Mouse (Mus musculus): ENCODE data around the gene Npffr2. TPM values are rescaled to one million over a fixed set of nuclear protein-coding genes. Genes with fewer than 3 reads are reported as not detected.
"Not testable (repeated sequence)": the region's sequence is repeated elsewhere in the genome, so short reads cannot be mapped to it uniquely, and the experiment has no call there.

The Npffr2 gene
- total RNA-seq (2017), result not detected in 2 replicates

DNA sequence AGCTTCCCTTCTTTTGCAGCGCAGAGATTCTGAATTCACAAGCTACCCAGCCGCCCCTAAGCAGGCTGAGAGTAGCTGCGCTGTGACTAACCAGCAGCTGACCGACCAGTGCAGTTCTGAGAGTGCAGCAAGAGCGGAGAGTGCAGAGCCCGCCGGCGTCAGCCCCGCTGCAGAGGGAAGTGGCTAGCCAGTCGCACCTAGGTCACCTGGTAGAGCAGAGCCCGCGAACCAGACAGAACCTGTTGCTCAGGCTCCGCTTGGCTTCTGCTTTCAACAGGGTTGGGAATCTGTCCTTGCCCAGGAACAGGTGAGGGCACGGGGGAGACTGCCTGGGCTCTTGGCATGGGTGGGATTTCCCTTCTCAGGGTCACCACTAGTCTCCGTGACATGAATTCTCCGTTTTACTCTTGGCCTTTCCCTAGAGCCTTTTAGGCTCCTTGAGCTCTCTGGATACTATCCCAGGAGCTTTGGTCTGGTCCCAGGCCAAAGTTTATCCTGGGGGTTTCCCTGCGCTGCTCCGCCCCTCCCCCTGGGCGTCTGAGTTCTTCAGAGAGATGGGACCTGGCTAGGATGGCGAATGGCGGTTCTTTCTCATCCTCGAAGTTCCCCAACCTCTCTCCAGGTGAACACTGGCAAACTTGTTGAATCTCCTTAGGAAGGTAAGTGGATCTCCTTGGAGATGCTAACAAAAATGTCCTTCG, at the start of gene Npffr2:
Gene Npffr2, plus strand, starts transcription at position 552 of the 701 bp plus-strand sequence.
- no peak for ATAC-seq (ENCODE audit: extremely low read depth, insufficient number of reproducible peaks, low FRiP score, poor library complexity, severe bottlenecking)

DNA sequence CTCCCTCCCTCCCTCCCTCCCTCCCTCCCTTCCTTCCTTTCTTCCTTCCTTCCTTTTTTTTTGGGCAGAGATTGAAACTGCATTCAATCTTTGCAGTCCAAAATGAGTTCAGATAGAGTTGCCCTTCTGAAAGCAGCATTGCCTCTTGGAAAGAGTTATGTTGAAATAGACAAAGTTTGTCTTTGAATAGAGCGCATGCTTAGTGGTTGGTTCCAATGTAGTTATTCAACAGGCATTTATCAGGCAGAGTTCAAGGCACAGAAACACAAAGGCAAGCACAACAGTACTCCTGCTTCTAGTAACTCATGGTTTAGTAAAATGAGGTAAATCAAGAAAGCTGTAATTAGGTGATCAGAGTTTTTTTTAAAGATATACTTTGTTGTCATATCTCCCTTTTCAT, 34.7 kb upstream of the Npffr2 start:
- ATAC-seq (ENCODE audit: extremely low read depth, insufficient number of reproducible peaks, low FRiP score, poor library complexity, severe bottlenecking), result no peak

DNA sequence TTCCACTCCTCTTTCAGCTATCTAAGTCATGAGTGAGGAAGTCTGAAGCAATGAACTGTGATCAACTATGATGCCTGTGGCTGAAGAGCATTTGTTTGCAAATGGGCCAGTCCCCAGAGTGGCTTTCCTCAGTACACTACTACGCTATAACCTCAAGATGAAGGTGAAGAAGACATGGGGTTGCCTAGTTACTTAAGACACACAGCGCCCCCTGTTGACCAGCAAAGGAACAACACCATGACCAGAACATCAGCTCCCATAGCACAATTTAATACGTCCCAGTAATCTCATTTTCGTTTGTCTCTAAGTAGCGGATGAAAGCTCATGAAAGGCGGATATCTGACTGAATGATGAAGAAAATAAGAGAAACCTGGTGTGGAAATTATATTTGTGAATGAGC, 27.0 kb upstream of the Npffr2 start:
- no peak for ATAC-seq (ENCODE audit: extremely low read depth, insufficient number of reproducible peaks, low FRiP score, poor library complexity, severe bottlenecking)

DNA sequence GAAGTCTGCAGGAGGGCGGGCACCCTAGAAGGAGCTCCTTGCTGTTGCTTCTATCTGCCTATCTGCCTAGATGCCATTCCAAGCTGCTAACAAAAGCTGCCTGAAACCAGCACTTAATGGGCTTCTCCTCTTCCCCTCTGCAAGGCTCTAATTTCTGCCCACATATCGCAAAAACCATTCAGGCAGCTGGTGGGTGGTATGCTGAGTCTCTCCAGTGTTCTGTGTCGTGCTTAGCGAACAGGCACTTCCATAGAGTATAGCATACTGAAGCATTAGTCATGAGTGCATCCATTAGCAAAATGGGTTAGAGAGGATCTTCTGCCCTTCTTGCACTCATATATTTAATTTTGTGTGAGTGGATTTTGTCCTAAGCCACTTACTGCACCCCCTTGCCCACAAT, 8.6 kb upstream of the Npffr2 start:
- ATAC-seq (ENCODE audit: extremely low read depth, insufficient number of reproducible peaks, low FRiP score, poor library complexity, severe bottlenecking), result no peak

DNA sequence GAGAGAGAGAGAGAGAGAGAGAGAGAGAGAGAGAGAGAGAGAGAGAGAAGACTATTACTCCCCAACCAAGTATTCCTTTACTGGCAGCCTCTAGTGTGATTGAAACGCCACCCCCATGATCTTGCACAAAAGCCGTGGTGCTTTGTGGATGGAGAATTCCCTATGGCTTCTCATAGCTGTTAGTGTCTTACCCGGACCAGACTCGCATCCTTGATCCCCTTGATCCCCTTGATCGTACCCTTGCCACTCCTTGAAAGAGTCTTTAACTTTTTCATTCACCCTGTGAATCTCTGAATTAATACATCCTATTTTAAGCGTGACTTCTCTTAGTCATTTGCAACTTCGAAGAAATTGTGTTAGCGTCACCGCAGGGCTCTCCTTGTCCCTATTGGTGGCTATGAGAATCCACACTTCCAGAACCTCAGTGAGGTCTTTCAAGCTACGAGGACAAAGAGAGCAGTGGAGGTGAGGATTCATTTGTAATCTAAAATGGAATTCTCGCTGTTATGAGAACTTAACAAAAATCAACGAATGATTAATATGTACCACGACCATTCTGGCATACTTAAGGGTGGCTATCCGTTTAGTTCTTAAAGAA, 949 bp upstream of the Npffr2 start:
- no peak for ATAC-seq (ENCODE audit: extremely low read depth, insufficient number of reproducible peaks, low FRiP score, poor library complexity, severe bottlenecking)

DNA sequence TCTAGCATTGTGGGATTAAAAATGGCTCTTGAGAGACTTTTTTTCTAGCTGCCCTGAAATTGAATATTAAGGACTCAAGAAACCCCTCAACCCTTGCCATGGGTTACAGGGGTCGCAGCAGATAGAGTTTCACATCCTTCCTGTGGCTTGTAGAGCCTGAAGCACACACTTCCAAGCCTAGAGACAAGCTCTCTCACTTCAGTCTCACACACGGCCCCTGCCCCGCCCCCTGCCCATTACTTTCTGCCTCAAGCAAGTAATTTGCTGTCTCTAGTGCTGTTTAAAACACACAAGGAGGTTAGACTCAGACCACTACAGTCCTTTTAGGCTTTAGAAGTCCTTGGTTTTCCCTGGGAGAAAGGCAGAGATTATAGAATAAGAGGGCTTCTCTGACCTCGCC, 1.7 kb downstream of the Npffr2 start:
- ATAC-seq (ENCODE audit: extremely low read depth, insufficient number of reproducible peaks, low FRiP score, poor library complexity, severe bottlenecking), result no peak

DNA sequence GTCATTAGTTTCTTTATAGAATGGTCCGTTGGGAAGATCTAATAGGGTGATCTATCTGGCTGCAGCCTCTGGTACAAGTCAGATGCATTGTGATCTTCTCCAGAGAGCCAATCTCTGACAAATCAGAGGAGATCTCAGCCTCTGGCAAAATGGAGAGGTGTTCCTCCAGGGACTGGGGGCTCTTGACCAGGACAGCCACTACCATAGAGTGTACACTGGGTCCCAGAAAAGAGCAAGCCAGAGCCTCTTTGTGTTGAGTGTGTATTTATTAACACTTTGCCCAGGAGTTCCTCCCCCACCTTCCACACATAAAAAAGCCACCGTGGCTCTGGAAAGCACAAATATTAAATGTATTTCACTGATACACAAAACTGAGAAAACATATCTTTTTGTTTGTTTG, 2.2 kb downstream of the Npffr2 start:
- ATAC-seq (ENCODE audit: extremely low read depth, insufficient number of reproducible peaks, low FRiP score, poor library complexity, severe bottlenecking), result no peak

DNA sequence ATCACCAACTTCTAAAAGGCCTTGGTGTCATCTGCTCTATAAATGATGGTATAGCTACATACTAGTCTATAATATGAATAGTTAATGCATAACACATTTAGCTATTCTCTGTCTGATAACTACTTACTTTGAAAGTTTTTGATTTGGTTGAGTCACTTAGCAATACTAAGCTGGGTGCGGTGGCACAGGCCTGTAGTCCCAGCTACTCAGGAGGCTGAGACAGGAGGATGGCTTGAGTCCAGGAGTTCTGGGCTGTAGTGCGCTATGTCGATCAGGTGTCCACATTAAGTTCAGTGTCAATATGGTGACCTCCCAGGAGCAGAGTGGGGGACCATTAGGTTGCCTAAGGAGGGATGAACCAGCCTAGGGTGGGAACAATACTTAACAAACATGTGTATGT, 8.8 kb downstream of the Npffr2 start:
- no peak for ATAC-seq (ENCODE audit: extremely low read depth, insufficient number of reproducible peaks, low FRiP score, poor library complexity, severe bottlenecking)

DNA sequence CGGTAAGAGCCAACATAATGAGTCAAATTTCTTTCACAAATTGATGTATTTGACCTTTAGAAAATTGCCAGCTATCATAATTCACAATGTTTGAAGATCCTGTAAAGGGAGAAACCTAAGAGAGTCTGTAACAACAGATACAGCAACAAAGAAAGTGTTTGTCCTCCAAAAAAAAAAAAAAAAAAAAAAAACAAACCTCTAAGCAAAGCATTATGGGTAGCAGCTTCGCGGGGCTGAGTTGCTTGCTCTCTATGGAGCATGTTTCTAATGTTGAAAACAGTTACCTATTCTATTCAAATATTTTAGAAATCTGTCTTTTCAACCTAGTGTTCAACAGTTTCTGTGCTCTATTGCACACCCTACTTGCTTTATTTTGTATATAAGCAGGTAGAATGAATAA, 15.2 kb downstream of the Npffr2 start:
- ATAC-seq (ENCODE audit: extremely low read depth, insufficient number of reproducible peaks, low FRiP score, poor library complexity, severe bottlenecking), result no peak

DNA sequence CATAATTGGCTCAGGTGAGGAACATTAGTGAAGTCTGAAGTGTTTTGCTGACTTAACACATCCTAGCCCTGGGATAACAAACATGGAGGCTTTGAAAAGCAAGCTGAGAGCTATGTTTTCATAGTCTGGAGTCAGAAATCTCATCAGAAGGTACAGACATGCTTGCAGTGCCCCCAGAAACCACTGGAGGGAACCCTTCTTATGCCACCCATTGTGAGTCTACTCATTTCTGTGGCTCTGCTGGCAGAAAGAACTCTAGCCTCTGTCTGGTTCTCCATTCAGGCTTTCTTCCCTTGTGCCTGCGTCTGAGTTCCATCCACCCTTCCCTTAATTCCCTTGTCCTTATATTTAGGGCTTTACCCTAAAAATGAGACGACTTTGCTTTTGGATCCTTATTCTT, 16.2 kb downstream of the Npffr2 start:
- ATAC-seq (ENCODE audit: extremely low read depth, insufficient number of reproducible peaks, low FRiP score, poor library complexity, severe bottlenecking), result no peak

DNA sequence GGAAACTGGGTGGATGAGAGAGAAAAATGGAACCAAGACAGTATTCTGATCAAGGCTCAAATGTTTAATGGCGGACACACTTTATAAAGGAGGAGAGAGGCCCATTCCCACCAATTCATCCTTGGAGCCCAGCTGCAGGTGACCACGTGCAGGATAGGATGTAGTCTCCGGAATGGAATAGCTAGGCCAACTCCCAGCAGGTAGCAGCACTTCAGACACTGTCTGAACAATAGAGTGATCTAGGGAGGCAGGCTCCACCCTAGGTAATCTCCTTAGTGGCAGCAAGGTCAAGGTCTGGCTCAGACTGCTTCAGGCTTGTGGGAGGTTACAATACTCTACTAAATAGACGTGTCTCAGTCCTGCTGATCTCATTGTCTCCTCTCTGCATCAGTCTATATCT, 31.9 kb downstream of the Npffr2 start:
- ATAC-seq (ENCODE audit: extremely low read depth, insufficient number of reproducible peaks, low FRiP score, poor library complexity, severe bottlenecking), result not testable (repeated sequence)

DNA sequence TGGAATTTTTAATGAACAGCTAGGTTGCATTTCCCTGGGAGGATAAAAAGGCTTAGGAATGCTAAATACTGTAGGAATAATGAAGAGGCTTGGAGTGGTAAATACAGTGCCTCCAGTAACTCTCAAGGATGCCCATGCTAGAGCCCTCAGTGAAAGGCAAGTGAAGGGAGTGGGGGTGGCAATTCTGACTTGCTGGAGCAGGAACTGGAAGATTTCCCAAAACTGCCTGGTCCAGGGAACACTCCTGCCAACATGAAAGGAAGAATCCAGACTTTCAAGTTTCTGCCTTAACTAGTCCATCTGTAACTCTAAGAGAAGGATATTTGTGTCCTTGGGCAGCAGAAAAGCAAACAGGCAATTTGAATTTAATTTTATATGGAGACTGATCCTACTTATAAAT, 34.2 kb downstream of the Npffr2 start:
- ATAC-seq (ENCODE audit: extremely low read depth, insufficient number of reproducible peaks, low FRiP score, poor library complexity, severe bottlenecking), result no peak

DNA sequence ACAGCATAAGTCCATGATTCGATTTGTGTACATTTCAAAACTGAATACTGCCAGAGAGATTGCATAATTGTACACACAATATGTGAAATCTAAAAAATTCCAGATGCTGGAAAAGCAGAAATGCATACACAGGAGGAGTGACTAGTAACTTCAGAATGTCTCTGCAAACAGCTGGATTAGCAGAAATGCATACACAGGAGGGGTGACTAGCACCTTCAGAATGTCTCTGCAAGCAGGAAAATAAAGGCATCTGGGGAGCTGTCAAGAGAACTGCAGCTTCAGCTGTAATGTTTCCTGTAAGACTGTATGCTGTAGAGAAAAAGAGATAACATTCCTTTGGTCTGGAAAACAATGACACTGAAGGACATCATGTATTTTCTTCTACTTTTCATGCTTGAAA, 51.4 kb downstream of the Npffr2 start:
- ATAC-seq (ENCODE audit: extremely low read depth, insufficient number of reproducible peaks, low FRiP score, poor library complexity, severe bottlenecking), result no peak

DNA sequence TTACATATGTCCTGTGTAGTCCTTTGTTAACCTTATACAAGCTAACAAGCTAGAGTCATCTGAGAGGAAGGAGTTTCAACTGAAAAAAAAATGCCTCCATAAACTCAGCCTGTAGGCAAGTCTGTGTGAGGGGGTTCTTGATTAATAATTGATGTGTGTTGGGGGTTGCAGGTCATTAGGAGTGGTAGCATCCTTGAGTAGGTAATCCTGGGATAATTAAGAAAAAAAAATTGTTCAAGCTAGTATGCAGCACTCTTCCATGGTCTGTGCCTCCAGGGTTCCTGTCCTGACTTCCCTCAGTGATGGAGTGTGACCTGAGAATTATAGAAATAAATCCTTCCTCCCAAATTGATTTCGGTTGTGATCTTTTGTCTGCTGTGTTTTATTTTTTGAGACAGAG, 52.0 kb downstream of the Npffr2 start:
- no peak for ATAC-seq (ENCODE audit: extremely low read depth, insufficient number of reproducible peaks, low FRiP score, poor library complexity, severe bottlenecking)

DNA sequence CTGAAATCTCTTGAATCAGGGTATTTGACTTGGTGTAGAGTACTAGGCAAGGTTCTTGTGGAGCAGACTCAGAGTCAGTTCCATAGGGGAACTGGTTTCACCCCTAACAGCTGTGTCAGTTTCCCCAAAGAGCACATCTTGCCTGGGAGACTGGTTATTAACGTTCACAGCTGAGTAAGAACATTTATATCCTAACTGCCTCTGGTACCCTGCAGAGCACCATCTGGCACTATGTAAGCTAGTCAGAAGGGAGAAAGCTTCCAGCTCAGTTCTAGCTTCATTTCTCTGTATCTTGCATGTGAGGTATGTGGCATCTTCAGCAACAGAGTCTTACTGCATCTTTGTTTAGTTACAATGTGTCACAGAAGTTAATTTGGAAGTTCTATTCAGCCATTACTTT, 53.9 kb downstream of the Npffr2 start:
- ATAC-seq (ENCODE audit: extremely low read depth, insufficient number of reproducible peaks, low FRiP score, poor library complexity, severe bottlenecking), result no peak

DNA sequence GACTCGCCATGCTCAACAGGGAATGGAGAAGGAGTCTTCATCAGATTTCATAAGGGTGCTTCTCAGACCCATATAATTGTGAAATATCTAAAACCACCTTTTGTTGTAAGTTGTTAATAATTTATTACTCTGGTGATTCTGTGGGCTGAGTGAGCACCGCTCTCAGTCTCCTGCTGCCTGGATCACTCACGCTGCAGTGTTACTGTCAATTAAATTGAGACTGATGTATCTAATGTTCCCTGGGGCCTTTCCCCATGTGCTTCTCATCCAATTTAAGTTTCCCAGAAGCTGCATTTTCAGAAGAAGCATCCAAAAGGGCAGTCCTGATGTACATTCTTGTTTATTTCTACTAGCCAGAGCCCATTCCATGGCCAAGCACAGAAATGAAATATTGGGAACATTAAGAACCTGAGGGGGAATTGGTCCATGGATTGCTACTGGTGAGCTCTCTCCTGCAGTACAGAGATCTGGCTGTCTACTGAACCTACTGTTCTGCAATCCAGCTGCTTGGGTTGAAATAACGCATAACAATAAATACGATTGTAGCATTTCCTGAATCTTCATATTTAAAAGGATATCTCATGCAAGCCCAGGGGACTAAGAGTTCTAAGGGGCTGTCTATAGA, 54.6 kb downstream of the Npffr2 start:
- ATAC-seq (ENCODE audit: extremely low read depth, insufficient number of reproducible peaks, low FRiP score, poor library complexity, severe bottlenecking), result no peak

DNA sequence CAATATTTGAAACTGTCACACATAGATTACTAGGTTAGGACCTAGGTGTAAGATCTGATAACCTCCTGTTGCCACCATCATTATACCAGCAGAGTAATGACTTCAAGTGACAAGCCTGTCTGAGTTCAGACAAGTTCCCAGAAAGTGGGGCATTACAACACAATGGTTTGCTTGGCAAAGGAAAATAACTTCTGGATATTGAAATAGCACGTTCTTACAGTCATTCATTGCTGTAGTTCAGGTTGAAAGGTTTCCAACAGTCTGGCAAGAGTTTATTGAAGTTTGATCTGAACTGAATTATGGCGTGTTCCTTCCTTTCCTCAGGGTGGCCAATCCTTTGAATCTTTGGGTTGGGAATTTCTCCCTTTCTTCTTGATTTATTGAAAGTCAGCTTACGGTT, 57.8 kb downstream of the Npffr2 start:
- no peak for ATAC-seq (ENCODE audit: extremely low read depth, insufficient number of reproducible peaks, low FRiP score, poor library complexity, severe bottlenecking)

DNA sequence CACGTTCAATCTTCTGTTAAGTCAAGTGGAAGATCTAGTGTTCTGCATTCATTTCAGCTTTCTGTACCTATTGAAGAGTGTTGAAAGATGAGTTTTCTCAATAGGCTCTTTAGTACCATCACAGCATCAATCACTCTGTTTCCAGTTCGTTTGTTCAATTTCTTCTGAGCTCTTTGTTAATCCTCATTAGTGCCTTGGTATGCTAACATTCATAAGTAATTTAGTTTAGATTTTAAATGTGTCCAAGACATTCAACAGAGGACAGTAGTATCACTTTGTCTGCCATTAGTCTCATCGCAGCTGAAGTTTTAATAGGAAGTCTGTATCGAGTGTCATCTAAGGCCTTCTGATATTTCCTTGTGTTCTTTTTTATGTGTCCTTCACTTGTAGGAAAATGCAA, 65.1 kb downstream of the Npffr2 start:
- ATAC-seq (ENCODE audit: extremely low read depth, insufficient number of reproducible peaks, low FRiP score, poor library complexity, severe bottlenecking), result no peak

DNA sequence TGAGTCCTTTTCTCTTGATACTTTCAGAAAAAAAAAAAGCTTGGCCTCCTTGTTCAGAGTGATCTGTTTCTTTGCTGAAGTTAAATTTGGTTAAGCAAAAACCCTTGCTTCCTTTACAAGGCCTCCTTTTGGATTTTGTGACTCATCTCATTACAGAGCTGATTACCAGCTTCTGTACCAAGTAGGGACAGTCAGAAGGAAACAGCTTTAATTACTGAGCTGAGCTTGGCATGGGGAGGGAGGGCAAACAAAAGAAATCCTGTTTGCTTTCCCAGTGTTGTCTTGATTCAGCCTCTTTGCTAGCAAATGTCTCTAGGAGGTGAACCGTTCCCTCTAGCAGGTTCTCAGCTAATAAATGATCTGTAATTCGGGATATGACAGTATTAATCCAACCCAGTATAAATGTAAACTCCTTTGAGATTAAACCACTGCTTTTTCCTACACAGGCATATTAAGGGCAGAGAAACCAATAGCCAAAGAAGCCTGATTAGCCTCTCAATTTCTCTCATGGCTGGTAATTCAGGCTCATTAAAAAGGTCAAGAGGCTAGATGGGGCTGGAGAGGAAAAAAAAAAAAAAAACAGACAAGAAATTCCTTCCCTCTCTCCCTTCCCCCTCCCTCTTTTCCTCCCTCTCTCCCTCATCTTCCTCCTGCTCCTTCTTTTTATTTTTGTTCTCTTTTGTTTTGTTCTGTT, 84.2 kb downstream of the Npffr2 start:
- no peak for ATAC-seq (ENCODE audit: extremely low read depth, insufficient number of reproducible peaks, low FRiP score, poor library complexity, severe bottlenecking)

DNA sequence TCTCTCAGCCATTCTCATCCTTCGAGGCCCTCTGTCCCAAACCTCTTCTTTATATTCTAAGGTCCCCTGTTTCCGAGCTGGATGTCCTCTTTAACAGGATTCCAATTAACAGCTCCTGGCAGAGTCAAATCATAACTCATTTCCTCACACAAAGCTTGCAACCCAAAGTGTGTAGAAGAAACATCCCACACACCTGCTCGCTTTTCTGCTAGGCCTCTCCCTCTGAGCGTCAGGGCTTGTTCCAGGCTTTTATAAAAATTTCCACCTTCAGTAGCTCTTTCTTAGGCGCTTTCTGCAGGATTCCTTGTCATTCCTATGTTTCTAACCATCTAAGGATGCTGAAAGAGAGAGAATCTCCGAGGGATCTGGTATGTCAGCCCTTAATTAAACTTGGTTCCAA, 85.0 kb downstream of the Npffr2 start:
- ATAC-seq (ENCODE audit: extremely low read depth, insufficient number of reproducible peaks, low FRiP score, poor library complexity, severe bottlenecking), result no peak
